Mouse (Mus musculus): ENCODE results near the gene Ifna5. TPM values are rescaled to one million over a fixed set of nuclear protein-coding genes. Genes with fewer than 3 reads are reported as not detected.

Gene Ifna5
- polyA plus RNA-seq, 1 experiment: not detected

DNA sequence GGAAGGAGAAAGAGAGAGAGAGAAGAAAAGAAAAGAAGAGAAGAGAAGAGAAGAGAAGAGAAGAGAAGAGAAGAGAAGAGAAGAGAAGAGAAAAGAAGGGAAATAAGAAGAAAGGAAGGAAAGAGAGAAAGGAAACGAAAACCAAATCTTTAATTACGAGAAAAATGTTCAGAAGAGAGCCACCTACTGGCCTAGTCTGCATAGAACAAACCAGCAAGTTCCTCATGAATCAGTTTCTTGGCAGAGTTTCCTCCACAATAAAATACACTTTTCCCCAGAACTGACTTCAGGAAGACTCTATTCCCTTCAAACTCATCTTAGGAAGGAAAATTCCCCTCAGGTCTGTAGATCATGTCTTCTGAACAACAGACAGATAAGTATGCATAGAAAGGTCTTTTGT lies 10.0 kb downstream of the Ifna5 start:
- no peak for TF ChIP-seq GATA1 (IDR thresholded peaks at IDR 0.05; ENCODE audit: low read length)

DNA sequence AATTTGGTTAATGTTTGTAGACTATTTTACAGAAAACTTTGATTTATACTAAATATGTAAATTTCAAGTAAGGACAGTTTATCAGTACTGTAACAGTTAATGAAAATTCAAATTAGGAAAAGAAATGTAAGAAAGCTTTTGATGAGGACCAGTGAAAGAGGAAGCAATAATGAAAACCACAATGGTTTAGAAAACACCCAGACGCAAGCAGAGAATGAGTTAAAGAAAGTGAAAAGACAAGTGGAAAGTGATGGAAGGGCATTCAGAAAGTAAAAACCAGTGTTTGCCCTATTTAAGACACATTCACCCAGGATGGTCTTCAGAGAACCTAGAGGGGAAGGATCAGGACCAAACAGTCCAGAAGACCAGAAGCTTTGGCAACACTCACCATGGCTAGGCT lies 14.4 kb downstream of the Ifna5 start, which contains the start of gene Ifna1:
TSS of gene Ifna1 (plus strand) at position 390 of the 400 bp plus-strand sequence.
- TF ChIP-seq GATA1 (IDR thresholded peaks at IDR 0.05; ENCODE audit: low read length): no peak

DNA sequence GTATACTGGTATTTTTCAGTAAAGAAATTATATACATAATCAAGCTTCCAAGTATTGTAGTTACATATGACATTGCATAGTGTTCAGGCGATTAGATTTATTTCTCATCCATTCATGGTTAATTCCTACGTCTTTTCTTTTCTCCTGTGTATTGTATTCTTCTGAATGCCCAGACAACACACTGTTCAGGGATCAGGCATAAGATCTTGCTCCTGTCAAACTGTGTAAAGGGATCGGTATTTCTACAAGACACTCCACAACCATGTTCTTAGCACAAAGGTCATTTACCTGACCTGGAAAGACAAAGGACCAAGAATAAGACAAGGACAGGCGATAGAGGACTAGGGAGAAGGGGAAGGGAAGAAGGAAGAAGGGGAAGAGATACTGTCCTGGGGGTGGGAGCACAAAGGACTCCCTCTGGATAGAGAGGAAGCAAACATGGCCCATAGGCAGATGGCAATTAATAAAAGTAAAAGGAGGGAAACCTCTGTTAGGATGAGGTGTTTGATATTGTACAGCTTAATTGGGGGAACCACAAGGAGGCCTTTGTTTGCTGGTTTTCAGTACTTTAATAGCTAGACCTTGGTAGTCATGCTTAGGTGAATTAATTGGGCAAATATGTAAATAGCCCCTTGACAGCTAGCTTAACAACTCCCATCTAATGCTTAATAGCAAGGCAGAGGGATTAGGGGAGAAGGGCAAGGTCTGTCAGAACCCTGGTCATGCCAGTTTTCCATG lies 15.9 kb downstream of the Ifna5 start:
- no peak for TF ChIP-seq GATA1 (IDR thresholded peaks at IDR 0.05; ENCODE audit: low read length)

DNA sequence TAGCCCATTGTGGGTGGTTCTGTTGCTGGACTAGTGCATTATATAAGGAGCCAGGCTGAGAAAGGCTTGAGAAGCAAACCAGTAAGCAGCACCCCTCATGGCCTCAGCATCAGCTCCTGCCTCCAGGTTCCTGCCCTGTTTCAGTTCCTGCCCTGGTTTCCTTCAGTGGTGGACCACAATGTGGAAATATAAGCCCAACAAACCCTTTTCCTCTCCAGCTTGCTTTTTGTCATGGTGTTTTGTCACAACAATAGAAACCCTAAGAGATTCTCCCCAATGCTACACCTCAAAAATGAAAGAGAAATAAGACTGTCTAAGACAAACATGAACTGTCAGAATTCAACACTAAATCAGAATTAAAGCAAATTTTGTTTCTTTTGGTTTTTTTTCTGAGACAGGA lies 23.9 kb downstream of the Ifna5 start:
- TF ChIP-seq GATA1 (IDR thresholded peaks at IDR 0.05; ENCODE audit: low read length): no peak

DNA sequence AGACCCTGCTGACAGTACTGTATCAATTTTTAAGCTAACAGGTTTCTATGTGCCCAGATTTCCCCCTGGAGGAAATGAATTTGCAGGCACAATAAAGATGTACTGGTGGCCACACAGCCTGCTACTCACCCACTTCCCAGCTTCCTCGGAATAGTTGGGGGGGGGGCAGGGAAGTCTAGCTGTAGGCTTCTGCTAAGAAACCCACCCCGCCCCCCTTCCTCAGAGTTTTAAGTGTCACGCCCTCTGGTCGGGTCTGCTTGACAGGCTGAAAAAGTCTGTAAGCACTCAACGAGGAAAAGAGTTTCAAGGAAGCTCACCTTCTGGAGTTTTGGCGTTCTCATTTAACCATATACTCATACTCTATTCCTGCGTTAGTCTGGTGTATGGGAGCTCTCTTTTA lies 28.0 kb downstream of the Ifna5 start:
- TF ChIP-seq GATA1 (IDR thresholded peaks at IDR 0.05; ENCODE audit: low read length): no peak

DNA sequence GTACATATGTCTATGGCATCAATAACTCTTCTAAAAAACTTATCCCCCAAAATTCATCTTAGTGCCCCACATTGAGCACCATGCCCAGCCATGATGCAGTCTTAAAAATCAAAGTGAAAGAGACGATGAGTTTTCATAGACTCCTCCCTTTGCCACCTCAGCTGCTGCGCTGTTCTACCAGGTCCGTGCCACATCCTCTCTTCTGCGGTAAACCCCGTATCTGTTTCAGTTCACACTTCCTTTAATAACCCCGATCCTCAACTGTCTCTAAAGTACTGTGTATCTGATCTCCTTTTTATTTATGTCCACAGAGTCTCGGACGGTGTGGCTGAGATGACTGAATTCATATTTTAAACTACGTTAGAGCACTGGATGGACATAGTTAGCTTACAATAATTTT lies 29.3 kb downstream of the Ifna5 start:
- TF ChIP-seq GATA1 (IDR thresholded peaks at IDR 0.05; ENCODE audit: low read length): no peak

DNA sequence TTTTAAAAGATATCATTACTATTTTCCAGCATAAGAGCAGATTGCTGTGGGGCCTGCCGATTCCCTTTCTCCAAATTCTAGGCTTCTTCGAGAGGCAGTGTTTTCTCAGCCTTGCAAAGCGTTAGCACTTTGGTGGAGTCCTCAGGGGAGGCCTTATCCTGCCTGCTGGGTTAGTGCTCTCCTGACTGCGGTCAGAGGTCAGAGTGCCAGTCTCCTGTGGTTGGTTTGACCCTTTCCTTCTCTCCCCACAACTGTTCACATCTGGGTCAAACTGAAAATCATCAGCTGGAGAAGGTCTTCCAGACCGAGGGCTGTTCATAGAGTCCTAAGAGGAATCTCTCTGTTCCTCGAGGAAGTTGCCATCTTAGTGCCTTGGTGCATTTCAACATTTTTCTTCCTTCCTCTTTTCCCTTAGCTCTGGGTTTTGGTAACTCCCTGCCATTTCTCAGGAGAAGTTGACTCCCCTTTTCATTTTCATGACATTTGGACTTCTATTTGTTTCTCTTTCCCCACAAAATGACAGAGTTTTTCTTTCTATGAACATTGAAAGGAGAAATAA lies 29.8 kb downstream of the Ifna5 start:
- no peak for TF ChIP-seq GATA1 (IDR thresholded peaks at IDR 0.05; ENCODE audit: low read length)

DNA sequence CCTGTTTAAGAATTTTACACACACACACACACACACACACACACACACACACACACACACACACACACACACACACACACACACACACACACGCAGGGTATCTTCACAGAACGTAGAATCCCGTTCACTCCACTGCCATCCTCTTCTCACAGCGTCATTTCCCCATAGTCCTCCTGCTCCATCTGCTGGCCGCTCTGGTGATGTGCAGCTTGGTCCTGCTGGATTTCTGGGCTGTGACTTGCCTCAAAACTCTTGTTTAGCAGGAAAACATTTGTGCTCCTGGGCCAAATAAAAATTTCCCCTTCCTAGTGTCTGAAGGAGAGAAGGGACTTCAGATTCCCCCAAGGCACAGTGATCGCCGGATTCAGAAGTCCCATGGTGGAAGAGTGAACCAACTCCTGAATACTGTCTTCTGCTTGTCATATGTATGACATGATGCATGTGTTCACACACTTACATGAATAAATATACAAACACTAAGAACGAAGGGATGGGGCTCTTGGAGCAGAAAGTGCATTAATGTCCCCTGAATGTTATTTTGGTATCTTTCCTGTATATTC lies 32.1 kb downstream of the Ifna5 start:
- no peak for TF ChIP-seq GATA1 (IDR thresholded peaks at IDR 0.05; ENCODE audit: low read length)

DNA sequence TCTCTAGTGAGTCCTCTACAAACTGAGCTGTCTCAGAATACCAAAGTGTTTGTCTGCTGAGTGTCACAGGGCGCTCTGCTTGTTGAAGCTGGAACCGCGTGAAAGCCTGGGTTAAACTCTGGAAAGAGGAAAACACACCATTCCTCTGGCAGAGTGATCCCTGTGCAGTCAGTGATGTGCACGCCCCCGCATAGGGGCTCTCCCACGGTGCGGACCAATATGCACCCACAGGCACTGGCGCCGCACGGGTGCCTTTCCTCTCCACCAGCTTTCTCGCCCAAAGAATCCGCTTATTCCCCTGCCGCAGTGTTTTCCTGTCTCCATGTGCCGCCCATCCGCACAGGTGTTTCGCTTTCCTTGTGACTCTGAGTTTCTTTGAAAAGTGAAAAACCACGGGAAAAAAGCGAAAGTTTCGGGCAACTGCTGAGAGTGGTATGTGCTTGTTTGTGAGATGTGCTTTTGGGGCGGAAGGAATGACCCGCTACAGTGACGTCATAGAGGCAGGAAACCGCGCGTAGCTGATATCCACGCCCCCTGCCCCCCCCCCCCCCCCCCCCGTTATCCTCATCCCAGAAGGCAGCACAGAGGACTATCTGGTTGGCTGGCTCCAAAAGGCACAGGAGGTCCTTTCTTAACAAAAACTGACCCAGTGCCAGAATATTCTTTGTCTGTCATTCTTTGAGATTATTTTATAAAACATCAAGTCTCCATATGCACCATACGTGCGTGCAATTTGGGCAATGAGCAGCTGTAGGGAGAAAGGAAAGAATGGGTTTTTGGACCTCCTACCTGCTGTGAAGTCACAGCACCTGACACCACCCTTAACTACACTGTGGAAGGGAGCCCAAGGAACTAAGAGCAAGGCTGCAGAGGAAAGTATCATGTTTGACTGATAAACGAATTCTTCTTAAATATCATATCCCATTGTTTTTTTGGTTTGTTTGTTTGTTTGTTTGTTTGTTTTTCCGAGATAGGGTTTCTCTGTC lies 32.9 kb downstream of the Ifna5 start:
- TF ChIP-seq GATA1 (IDR thresholded peaks at IDR 0.05; ENCODE audit: low read length): no peak

DNA sequence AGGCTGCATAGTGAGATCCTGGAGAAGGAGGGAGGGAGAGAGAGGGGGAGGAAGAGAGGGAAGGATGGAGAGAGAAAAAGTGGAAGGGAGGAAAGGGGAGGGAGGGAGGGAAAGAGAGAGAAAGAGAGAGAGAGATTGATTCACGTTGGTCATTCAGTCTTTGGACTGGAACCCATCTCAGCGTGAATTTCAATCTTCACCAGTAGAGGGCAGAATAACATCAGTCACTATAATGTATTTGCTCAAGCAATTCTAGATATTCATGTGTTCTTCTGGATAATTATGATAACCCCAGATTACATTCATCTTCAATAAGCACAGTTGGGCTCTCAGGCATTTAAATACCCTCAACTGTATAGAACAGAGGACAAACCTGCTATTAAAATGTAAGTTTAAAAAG lies 37.4 kb downstream of the Ifna5 start:
- no peak for TF ChIP-seq GATA1 (IDR thresholded peaks at IDR 0.05; ENCODE audit: low read length)

DNA sequence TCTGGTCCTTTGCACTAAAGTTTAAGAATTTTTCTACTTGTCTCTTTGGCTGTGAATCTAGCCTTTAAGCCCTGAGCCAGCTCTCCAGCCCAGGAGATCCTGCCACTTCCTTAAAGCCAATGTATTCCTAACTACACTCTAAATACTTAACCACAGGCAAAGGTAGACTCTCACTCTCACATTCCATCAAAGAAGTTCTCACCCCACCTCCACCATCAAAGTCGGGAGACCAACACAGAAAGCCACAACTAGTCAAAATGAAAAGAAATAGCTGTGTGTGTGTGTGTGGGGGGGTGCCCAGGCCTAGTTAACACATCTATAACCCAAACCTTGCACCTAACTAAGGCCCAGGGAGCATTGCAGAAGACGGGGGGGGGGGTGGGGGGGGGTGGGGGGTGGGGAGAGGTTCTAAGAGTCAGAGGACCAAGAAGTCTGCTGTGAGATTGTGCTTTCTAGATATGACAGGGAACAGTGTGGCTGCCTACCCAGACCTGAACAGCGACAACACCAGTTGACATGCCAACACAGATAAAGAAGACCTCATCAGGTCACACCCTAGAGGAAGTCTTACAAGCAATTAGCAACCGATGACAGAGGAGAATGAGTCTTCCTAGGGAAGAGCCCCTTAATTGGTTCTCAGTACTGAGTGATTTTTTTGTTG lies 40.2 kb downstream of the Ifna5 start:
- no peak for TF ChIP-seq GATA1 (IDR thresholded peaks at IDR 0.05; ENCODE audit: low read length)

DNA sequence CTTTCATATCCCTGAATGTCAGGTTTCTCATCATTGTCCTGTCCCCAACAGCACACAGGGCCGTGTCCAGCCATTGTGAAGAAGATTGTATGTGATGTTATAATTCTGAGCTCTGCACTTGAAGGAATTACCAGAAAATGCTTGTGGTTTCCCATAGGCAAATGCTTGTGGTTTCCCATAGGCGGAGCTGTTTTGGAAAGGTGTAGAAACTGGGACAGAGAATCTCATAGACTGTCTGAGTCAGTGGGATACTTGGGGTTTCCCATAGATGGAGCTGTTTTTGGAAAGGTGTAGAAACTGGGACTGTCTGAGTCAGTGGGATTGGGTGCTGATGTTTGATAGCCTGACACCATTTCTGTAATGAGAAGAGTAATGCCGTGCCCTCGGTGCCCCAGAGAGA lies 41.2 kb downstream of the Ifna5 start:
- no peak for TF ChIP-seq GATA1 (IDR thresholded peaks at IDR 0.05; ENCODE audit: low read length)

DNA sequence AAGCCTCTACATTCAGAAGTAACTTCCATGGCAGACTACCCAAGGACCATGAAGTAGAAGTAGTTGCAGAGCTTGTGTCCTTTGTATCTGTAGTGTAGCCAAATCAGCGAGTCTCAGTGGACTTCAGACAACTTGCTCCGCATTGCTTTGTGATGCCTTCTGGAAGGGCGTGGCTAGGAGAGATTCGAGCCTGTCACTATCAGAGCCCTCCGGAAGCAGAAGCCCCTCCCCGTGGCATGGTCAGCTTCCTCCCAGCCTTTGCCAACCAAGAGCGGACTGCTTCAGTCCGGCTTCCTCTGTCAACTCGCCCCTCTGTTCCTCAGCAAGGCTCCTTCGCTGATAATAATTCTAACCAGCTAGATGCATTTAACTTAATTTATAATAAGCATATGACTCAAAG lies 42.9 kb downstream of the Ifna5 start:
- no peak for TF ChIP-seq GATA1 (IDR thresholded peaks at IDR 0.05; ENCODE audit: low read length)

DNA sequence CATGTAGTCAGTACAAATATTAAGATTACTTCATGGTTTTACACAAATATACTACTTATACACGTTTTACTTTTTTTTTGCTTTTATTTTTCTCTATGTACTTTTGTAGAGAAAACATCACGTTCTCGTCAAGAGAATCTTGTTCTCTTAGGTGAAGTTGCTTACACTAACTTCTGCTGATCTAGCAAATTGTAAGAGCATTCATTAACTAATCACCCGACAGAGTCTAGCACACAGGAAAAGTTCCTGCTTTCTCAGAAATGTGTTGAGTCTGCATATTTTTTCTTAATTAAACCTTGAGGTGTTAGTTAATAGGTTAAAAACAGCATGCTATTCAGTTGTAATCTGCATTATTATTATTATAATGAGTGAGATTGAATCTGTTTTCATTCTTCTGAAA lies 43.4 kb downstream of the Ifna5 start:
- TF ChIP-seq GATA1 (IDR thresholded peaks at IDR 0.05; ENCODE audit: low read length): no peak

DNA sequence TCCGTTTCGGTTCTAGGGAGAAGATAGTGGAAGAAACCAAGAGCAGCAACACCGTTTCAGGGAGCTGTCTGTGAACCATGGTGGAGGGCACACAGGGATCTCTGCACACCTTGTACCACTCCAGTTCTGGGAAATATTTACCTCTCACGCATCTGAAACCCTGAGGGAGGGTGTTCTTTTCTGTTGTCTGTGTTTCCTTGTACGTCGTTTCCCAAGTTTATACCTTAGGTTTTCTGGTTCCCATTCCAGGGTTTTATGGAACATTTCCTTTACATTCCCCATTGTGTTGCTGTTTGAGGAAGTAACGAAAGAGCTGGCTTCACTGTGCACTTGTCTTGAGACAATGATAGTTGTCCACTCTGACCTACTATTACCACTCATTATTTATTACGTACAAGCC lies 44.8 kb downstream of the Ifna5 start, which contains the start of gene Ifne:
TSS of gene Ifne (minus strand) at position 101 of the 400 bp plus-strand sequence.
- TF ChIP-seq GATA1 (IDR thresholded peaks at IDR 0.05; ENCODE audit: low read length): no peak

Other genes starting within 250 kb of the Ifna5 start
- gene Ifna9, start 243.1 kb upstream of the Ifna5 start, polyA plus RNA-seq (2012): not detected in 2 replicates
- gene Ifna12, start 232.1 kb upstream of the Ifna5 start, polyA plus RNA-seq (2012): not detected in 2 replicates
- gene C87499, start 201.1 kb upstream of the Ifna5 start, polyA plus RNA-seq (2012): not detected in 2 replicates
- gene Ifna13, start 191.1 kb upstream of the Ifna5 start, polyA plus RNA-seq (2012): not detected in 2 replicates
- not detected in 2 replicates for gene Ifna16, start 158.6 kb upstream of the Ifna5 start, polyA plus RNA-seq (2012)
- not detected in 2 replicates for gene Ifna2, start 151.6 kb upstream of the Ifna5 start, polyA plus RNA-seq (2012)
- not detected in 2 replicates for gene Ifnab, start 144.2 kb upstream of the Ifna5 start, polyA plus RNA-seq (2012)
- gene Gm26566, start 113.7 kb upstream of the Ifna5 start, polyA plus RNA-seq (2012): not detected in 2 replicates
- 6.4 and 7.6 TPM in 2 replicates for gene Klhl9, start 113.1 kb upstream of the Ifna5 start, polyA plus RNA-seq (2012)
- not detected in 2 replicates for gene Gm13271, start 80.7 kb upstream of the Ifna5 start, polyA plus RNA-seq (2012)
- gene Gm13283, start 75.4 kb upstream of the Ifna5 start, polyA plus RNA-seq (2012): not detected in 2 replicates
- gene Gm13290, start 61.7 kb upstream of the Ifna5 start, polyA plus RNA-seq (2012): not detected in 2 replicates
- gene Gm13289, start 58.6 kb upstream of the Ifna5 start, polyA plus RNA-seq (2012): not detected in 2 replicates
- not detected in 2 replicates for gene Gm13272, start 55.7 kb upstream of the Ifna5 start, polyA plus RNA-seq (2012)
- not detected in 2 replicates for gene Ifnz, start 53.4 kb upstream of the Ifna5 start, polyA plus RNA-seq (2012)
- gene Gm13276, start 49.8 kb upstream of the Ifna5 start, polyA plus RNA-seq (2012): not detected in 2 replicates
- gene Gm13277, start 46.9 kb upstream of the Ifna5 start, polyA plus RNA-seq (2012): not detected in 2 replicates
- gene Gm13278, start 44.0 kb upstream of the Ifna5 start, polyA plus RNA-seq (2012): not detected in 2 replicates
- gene Gm13275, start 41.0 kb upstream of the Ifna5 start, polyA plus RNA-seq (2012): not detected in 2 replicates
- not detected in 2 replicates for gene Gm13279, start 38.1 kb upstream of the Ifna5 start, polyA plus RNA-seq (2012)
- gene Gm13285, start 35.9 kb upstream of the Ifna5 start, polyA plus RNA-seq (2012): not detected in 2 replicates
- gene Gm13287, start 32.3 kb upstream of the Ifna5 start, polyA plus RNA-seq (2012): not detected in 2 replicates
- gene Gm13288, start 30.0 kb upstream of the Ifna5 start, polyA plus RNA-seq (2012): not detected in 2 replicates
- not detected in 2 replicates for gene Ifna7, start 19.3 kb upstream of the Ifna5 start, polyA plus RNA-seq (2012)
- not detected in 2 replicates for gene Ifna11, start 15.6 kb upstream of the Ifna5 start, polyA plus RNA-seq (2012)
- gene Ifna6, start 8.1 kb upstream of the Ifna5 start, polyA plus RNA-seq (2012): not detected in 2 replicates
- not detected in 2 replicates for gene Ifna4, start 6.3 kb downstream of the Ifna5 start, polyA plus RNA-seq (2012)
- not detected in 2 replicates for gene Ifna1, start 14.6 kb downstream of the Ifna5 start, polyA plus RNA-seq (2012)
- gene Ifne, start 44.7 kb downstream of the Ifna5 start, polyA plus RNA-seq (2012): not detected in 2 replicates

Measured in G1E-ER4 (cell line).